Mouse (Mus musculus) embryo, embryonic 10 days (tissue): Measurements from ENCODE around the gene Itpr2.

Experiments used
- DNase-seq: peaks from one replicate; pipeline ENCODE4 v3.0.0-alpha.2; 2015; ENCODE audit warnings: low spot score

The Itpr2 gene

DNA sequence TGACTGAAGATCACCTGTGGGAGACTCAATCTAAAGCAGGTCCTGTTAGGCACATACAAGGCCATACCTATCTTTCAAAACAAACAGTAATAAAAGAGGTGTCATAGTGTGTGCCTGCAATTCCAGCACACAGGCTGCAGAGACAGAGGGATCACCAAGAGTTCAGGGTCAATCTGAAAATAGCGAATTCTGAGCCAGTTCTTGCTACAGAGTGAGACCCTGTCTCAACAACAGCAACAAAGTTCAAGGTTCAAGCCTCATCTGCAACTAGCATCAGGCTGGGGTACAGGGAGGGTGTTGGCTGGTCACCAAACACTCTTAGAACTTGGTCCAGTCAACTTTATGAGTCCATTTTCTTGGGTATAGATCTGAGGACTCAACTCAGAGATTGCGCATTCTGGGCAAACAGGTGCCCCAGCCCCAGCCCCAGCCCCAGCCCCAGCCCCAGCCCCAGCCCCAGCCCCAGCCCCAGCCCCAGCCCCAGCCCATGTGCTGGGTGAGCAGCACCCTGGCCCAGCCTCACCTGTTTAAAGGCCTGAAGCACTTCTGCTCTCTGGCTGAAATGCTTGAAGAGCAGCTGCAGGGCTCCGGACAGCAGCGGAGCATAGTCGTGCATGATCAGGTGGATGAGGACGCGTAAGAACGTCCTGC lies 155.4 kb downstream of the Itpr2 start:
- no peak for DNase-seq

GRCm38 (mm10) chr6:146344732-146345131 lies 157.3 kb downstream of the Itpr2 start:
- peak; percentile 65 for DNase-seq

DNA sequence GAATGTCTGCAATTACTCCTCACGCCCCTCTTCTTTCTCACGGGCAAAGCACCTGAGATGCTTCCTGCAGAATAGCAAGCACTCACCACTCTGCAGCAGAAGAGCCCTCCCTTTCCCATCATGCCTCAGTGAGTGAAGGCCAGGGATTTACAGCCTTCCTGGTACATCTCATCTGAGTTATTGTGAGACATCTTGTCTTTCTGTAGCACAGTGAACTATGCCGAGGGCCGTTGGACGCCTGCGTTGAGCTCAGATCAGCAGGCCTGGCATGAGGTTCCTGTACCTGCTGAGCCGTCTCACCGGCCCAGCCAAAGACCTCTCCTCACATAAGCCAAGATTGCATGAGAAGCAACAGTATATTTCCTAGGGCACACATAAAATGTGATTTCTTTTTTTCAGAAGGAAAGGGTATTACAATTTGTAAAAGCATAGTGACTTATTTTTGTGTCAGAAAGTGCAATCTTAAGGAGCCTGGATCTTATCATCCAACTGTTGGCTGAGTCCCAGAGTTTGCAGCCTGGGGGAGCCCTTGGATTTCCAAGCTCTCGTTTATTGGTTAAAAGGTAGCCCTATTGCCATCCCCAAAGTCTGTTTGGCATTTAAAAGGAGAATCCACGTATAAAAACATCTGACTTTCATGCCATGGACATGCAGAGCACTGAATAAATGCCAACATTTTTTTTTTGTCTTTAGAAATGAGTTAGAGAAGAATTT lies 158.2 kb downstream of the Itpr2 start:
- DNase-seq = no peak

GRCm38 (mm10) chr6:146342995-146343394 lies 159.0 kb downstream of the Itpr2 start:
- DNase-seq = peak; percentile 27

GRCm38 (mm10) chr6:146341934-146342333 lies 160.1 kb downstream of the Itpr2 start:
- DNase-seq = no peak

- no peak for DNase-seq
Measured at GRCm38 (mm10) chr6:146341413-146341812, 160.6 kb downstream of the Itpr2 start.

GRCm38 (mm10) chr6:146340951-146341350 lies 161.1 kb downstream of the Itpr2 start:
- no peak for DNase-seq

DNA sequence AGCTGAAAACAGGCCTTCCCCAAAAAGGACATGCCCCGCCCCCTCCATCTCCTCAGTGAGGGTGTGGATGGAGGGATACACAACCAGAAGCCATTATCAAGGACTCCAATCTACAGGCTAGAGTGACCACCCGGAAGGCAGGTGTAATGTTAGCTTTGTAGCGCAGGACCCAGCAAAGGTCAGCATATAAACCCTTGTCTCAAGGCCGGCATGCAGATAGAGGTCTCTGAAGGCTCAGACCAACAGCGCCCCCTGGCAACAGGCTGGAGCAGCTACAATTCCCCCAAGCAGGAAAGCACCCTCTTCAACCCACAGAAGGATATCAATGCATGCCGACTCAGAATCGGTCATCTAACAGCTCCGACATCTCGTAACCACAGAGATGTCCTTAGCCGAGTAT lies 162.2 kb downstream of the Itpr2 start:
- DNase-seq = peak; percentile 80

DNA sequence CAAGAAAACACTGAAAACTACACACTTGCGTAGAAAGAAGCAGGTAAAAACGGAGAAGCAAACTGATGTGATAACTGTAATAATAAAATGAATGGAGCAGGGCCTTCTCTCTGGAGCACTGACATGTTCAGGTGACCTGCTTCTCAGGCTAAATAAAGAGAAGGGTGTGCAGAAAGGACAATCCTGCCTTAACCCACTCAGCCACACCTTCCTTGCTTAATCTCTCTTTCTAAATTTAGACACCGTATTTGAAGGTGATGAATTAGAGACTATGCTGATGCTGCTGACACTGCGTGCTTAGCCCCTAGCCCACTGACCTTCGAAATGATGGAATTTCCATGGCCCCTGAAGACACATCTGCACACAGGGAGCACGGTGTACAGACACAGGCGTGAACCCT lies 164.8 kb downstream of the Itpr2 start:
- DNase-seq = no peak

GRCm38 (mm10) chr6:146335191-146335590 lies 166.8 kb downstream of the Itpr2 start:
- no peak for DNase-seq

GRCm38 (mm10) chr6:146333506-146333905 lies 168.5 kb downstream of the Itpr2 start:
- no peak for DNase-seq

- DNase-seq = no peak
Measured at GRCm38 (mm10) chr6:146331017-146331669, 170.9 kb downstream of the Itpr2 start.

GRCm38 (mm10) chr6:146329079-146329478 lies 172.9 kb downstream of the Itpr2 start:
- no peak for DNase-seq

DNA sequence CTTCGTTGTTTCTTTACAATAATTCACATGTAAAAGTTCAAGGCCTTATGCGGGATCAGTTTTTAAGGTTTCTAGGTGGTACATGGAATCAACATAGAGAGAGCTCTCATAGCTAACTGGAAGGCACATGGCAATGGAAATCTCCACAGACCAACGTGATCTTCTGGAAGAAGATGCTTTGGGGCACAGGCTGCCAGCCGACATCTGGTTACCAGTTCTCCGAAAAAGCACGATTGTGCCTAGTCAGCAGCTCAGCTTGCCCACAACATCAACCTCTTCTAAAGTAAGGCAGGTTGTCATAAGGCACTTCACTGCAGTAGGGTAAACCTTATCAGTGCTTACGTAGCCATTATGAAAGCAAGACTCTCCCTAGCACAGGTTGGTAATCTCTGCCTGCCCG lies 175.4 kb downstream of the Itpr2 start:
- DNase-seq = no peak

DNA sequence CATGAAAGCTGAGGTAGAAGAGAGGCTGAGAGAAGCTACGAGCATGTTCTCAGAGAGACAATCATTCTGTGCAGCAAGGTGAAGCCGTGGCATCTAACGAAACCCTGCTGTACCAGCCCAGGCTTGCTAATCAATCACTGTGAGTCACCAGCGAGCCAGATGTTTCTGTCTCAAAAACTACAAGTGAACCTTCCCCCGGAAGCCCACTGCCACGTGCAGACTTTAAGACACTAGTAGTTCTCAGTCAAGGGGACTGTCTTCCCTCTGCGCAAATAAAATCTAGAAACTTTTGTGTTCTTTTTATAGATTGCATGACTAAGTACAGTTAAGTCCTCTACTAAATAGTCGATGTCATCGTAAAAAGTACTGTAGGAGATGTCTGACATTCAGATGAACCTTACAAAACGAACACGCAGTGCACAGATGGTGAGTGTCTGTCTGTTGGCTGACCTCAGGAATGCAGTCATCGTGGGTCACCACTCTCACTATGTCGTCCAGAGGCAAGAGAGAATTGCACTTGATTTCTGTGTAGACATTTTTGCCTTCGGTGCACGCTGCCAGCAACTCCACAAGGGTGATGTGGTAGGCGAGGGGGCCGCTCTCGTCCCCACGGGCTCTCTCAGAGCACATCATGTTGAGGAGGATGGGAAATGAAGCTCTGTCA lies 177.3 kb downstream of the Itpr2 start:
- peak; percentile 32 for DNase-seq

GRCm38 (mm10) chr6:146322555-146322954 lies 179.5 kb downstream of the Itpr2 start:
- no peak for DNase-seq

DNA sequence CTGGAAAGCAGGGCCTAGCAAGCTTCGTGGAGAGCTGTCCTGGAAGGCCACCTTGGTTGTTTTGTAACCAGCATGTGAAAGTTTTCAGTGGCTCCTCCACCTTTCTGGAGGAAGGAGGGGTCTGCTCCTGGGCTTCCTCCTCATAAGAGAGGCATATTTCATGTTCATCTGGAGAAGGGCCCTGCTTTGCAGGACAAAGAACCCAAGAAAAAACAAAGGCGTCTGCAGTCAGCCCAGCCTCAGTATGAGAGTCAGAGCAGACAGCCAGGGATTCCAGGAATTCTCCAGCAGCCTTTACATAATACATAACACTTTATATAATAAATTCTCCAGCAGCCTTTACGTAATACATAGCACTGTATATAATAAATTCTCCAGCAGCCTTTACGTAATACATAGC lies 180.1 kb downstream of the Itpr2 start:
- no peak for DNase-seq

- DNase-seq = no peak
Measured at GRCm38 (mm10) chr6:146316415-146316814, 185.6 kb downstream of the Itpr2 start.

GRCm38 (mm10) chr6:146315153-146315552 lies 186.9 kb downstream of the Itpr2 start:
- DNase-seq = no peak

- DNase-seq = no peak
Measured at GRCm38 (mm10) chr6:146314304-146314703, 187.7 kb downstream of the Itpr2 start.

GRCm38 (mm10) chr6:146313396-146313795 lies 188.6 kb downstream of the Itpr2 start:
- DNase-seq = no peak

- no peak for DNase-seq
Measured at GRCm38 (mm10) chr6:146310210-146310609, 191.8 kb downstream of the Itpr2 start.

DNA sequence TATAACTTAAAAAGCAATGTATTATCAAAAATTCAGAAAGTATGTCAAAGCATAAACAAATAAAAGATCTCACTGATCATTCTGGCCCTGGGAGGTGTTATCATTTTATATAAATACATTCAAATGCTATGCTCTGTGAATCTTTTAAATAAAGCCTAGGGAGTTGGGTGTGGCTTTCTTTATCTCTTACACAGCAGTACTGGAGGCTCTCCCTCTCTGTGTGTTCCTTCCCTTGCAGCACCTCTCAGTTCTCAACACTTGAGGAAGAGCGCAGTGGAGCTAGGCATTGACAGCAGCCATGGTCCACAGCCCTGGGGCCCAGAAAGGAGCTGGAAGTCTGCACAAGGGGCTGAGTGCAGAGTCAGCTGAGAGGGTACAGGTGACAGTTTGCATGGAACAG lies 192.7 kb downstream of the Itpr2 start:
- DNase-seq = no peak
